Mouse (Mus musculus): ENCODE data around the gene Myo3b.
"Not testable (repeated sequence)": the region's sequence is repeated elsewhere in the genome, so short reads cannot be mapped to it uniquely, and the experiment has no call there.

Myo3b gene

DNA sequence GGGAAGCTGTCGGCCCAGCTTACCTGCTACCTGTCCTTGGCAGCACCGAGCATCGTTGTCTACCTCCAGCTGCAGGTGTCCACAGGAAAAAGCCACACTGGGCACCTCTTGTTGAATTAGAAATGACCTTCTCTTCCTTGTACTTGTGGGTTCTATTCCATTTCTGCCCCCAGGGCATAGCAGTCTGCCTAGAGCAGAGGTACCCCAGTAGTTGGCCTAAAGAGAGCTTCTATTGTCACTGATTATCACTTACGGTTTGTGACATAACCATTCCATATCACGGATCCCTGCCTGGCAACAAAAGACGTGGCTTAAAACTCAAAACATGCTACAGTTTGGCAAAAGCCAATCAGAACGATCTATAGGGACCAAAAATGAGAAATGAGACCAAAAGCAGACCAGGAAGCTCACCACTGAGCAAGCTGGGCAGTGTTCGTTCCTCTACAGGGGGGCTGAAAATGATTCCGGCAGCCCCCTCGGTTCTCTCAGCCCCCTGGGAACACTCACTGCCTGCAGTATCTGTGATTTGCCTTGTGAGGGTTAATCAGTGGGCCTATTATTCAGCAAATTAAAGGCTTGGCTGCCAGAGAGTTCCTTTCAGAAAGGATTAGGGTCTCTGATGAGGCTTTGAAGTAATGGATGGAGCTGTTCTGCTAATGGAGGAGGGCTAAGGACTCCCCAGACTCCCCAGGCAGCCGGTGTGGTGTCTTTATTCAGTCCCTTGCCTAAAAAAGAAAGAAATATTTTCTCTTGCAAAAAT is 163.1 kb downstream of the Myo3b start:
- DNase-seq, result no peak

DNA sequence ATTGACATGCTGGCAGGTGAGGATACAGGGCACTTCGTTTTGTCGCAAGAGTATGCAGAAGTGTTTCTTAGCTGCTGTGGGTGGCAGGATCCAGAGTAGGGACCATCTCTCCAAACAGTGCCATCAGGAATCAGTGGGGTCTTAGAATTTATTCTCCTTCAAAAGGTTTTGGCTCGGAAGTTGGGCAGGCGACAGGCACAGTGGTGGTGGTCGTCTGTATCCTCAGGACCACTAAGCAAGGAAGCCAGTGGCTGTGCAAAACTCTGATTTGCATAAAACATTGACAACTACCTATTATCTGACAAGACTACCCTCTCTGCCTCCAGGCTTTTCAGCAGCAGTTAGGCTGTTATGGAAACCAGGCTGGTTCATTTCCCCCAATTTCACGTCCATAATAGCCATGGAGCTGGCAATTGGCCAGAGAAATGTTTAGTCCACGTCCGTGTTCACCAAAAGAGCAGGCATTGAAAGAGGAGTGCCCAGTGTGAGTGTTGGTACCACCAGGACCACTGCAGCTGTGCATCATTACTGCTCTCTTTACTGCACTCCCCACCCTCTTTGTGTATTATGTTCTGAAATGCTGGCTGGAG is 163.7 kb downstream of the Myo3b start:
- no peak for DNase-seq

GRCm38 (mm10) chr2:70208411-70208810 is 169.5 kb downstream of the Myo3b start:
- DNase-seq, result no peak

DNA sequence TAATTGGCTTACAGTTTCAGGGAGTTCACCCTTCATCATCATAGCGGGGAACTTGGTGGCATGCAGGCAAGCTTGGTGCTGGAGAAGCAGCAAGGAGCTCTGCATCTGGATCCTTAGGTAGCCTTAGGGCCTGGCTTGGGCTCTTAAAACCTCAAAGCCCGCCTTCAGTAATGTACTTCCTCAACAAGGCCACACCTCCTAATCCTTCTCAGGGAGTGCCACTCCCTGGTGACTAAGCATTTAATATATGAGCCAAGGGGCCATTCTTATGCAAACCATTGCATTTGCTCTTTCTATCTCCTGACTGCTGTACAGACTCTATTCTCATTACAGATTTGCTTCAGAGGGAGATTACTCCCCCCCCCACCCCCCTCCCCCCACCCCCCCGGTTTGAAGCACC is 170.9 kb downstream of the Myo3b start:
- DNase-seq, result no peak

GRCm38 (mm10) chr2:70210427-70211332 is 171.8 kb downstream of the Myo3b start:
- no peak for DNase-seq

DNA sequence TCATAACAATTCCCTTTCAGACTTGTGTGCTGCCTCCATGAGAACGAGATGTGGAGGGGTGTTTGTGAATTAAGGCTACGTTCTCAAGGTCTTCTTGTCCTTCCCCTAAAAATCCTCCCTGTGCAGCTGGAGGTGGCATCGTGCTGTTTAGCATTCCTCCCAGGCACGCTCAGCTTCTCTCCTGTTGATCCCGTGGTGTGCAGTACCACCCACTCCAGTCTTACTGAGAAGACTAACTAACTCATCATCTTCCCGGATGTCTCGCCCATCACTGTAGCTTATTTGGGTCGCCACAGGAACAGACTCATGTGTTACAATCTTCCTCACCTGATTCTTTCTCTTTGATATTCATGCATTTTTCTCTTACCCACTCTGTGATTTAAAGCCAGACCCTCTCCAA is 175.5 kb downstream of the Myo3b start:
- DNase-seq, result no peak

GRCm38 (mm10) chr2:70217800-70218199 is 178.9 kb downstream of the Myo3b start:
- DNase-seq, result no peak

DNA sequence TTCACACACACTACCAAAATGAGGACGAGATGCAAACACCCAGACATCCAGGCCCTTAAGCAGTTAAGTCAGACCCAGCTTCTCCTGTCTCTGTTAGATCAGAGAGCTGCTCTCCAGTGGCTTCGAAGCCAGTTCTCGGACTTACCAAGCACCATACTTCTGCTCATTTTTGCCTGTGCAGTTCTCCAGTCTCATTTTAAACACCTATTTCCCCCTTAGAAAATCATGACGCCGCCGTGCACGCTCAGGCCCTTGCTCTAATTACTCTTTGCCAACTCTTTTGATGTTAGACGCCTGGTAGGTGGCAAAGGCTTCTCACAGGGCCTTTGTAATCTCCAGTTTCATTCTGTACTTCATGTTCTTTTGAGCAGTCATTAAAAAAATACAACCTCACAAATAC is 179.5 kb downstream of the Myo3b start:
- no peak for DNase-seq

GRCm38 (mm10) chr2:70226679-70227078 is 187.8 kb downstream of the Myo3b start:
- no peak for DNase-seq

DNA sequence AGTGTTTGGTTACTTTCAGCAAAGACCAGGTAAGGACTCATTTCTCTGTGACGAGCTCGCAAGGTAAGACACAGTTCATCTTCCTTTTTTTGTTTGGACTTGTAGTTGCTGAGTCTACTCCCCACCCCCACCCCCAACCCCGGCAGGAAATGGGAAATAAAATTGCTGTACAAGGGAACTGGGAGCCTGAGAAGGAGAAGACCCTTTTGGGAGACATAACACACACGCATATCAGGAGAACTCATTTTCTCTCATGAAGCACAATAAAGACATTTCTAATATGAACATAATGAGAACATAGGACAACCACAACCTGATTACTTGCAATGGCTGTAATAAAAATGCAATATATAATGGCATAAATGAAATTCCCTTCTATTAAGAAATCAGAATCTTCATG is 195.5 kb downstream of the Myo3b start:
- DNase-seq, result not testable (repeated sequence)

- no peak for DNase-seq
Measured at GRCm38 (mm10) chr2:70245981-70246380, 207.1 kb downstream of the Myo3b start.

DNA sequence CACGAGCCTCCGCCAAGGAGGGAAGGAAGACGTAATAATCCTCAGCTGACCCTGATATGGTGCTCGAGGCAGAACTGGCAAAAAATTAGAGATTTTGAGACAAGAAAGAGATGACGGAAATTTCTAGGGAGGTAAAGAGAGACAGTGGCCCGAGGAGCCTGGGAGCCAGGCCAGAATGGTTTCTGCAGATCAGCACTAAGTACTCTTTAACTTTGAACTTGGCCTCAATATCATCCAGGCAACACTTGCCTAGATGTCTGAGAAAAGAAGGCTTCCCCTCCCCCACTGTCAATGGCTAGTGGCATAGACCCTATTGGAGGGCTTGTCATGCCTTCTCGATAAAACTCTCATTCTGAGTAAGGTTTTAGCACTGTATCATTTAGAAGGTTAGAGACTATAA is 209.7 kb downstream of the Myo3b start:
- no peak for DNase-seq

- peak in 1 of 2 experiments; percentile 21 for DNase-seq
Measured at GRCm38 (mm10) chr2:70249872-70250271, 210.9 kb downstream of the Myo3b start.

- no peak for DNase-seq
Measured at GRCm38 (mm10) chr2:70251256-70251655, 212.3 kb downstream of the Myo3b start.

- DNase-seq, result peak; percentile 18 to 44
Measured at GRCm38 (mm10) chr2:70259357-70260000, 220.6 kb downstream of the Myo3b start.

GRCm38 (mm10) chr2:70260646-70261195 is 221.8 kb downstream of the Myo3b start:
- no peak for DNase-seq

DNA sequence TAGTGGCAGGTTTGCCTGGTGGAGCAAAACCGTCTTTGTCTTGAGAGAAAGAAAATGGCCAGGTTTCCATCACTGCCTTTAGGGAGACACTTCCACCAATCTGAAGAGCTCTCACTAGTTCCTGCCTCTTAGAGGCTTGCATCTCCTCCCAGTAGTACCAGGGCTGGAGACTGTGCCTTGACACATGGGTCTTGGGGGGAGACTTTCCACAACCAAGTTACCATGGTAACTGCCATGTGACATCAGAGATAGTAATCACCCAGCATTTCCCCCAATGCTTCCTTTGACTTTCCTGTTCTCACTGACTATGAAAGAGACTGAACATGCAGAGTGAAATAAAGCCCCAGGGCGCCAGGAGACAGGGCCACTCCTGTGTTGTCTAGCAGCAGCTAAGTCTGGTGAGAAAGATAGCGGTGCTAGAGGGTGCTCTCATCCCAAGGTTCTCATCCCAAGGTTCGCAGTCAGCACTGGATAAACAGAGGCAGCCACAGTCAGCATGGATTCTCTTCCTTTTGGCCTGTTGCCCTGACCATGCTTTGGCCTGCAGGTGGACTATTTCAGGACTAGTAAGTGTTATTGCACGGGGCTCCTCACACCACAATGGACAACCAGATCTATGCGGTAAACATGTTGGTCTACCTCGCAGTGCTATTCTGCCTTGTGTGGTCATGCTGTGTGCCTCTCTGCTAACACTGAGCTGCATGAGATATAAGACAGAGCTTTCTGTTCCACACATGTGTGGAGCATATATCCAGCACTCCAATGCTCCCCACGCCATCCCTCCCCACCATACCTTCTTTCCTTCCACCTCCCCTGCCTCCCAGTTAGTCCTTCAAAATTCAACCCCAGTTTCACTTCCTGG is 223.0 kb downstream of the Myo3b start:
- peak in 1 of 2 experiments; percentile 11 for DNase-seq

DNA sequence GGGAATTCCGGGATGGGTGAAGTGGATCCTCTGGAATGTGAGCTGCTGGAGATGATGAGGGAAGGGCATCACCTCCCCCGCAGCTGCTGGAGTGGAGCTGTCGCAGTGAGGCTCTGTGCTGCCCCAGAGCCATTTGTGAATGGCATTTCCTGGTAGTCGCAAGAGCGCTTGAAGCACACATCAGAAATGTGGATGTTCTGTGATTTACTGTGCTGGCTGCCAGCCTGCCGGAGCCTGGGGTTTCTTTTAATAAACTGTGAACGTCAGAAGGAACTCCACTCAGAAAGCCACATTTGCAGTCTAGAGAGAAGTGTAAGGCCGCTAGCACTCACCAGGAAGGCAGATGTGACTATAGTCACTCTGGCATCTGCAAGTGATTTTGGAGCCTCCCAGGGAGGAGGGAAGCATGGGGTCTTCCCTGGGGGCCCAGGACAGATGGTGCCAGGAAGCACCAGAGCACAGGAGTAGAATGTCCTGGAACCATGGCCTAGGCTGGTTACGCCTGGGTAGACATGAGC is 223.7 kb downstream of the Myo3b start:
- DNase-seq, result peak; percentile 34 to 59

DNA sequence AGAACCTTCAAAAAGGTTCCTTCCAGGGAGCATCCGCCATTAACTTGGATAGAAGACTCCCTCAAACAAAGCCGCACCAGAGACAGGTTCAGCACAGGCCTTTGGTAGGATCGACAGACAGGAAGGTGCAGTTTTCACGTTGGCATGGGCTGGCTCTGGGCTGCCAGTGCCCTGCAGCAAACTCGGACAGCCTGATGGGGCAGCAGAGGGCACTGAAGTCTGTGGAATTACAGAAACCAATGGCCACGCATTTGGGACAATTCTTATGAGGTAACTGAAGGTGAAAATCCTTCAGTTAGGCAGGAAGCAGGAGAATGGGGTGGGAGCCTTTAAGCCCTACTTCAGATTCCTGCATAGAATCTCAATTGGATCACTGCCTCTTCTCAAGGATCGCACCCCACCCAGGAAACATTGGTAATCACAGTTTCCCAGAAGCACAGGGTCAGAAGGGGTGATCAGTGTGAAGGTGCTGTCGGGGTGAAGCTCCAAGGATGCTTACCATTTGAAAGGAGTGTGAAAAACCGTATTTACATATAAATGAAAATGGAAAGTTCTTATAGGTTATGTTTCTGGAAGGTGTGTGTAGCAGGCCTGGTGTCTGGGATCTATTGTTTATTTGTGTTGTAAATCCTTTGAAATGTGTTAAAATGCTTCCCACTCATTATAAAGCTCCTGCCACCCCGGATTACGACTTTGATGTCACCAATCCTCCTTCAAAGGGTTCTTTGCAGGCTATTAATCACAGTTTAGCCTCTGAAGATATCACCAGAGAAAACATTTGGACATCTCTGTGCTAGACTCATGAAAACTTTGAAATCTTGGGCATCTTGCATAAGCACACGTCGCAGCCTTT is 239.7 kb downstream of the Myo3b start:
- DNase-seq, result peak; percentile 54 to 70

DNA sequence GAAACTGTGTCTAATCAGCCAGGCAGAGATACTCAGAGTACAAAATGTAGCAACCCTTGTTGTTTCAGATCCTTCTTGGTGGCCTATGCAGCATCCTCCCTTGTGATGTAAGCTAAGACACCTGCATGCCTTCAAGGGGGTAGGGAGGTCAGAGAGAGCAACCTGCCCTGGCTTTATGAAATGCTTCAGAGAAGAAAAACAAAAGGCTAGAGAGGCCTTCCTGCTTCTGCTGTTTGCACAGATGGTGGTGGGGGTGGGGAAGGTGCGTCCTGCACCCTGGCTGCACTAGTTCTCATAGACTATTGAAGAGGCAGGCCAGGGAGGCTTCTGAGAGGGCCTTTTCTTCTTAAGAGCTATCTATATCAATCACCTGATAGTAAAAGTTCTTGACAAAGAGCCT is 245.2 kb downstream of the Myo3b start:
- DNase-seq, result no peak

Data from kidney, postnatal 4 days (tissue).